Mouse (Mus musculus): ENCODE measurements around the gene Gnptab. TPM values are rescaled to one million over a fixed set of nuclear protein-coding genes. Genes with fewer than 3 reads are reported as not detected.

Gnptab gene
- total and polyA plus RNA-seq, 3 experiments, result 14.2 to 24.1 TPM; not detected in 1

GRCm38 (mm10) chr10:88340660-88341059, 38.3 kb upstream of the Gnptab start:
- H3K36me3 ChIP-seq (ENCODE audit: control insufficient read depth in 1 of 2, insufficient read depth in 2 of 2, low read length in 2 of 2), result no peaks in the 10 kb centered on the region
- 0 out of 4 replicates have a peak, but pooled peaks cover 0 to 2% of the 10 kb centered on the region in 2 experiments for H3K27me3 ChIP-seq (ENCODE audit: control insufficient read depth in 1 of 2, insufficient read depth in 2 of 2, low read length in 2 of 2)
- H3K4me3 ChIP-seq (ENCODE audit: control insufficient read depth in 1 of 2, insufficient read depth in 1 of 2, low read depth in 2 of 2, low read length in 2 of 2), result no peak overlapping the region
- no peaks in the 10 kb centered on the region for H3K79me2 ChIP-seq (ENCODE audit: control insufficient read depth, insufficient read depth, low read length, poor library complexity)
- no peak overlapping the region for H3K9ac ChIP-seq (ENCODE audit: control insufficient read depth, low read depth, low read length, poor library complexity, severe bottlenecking)
- no peaks in the 10 kb centered on the region for H3K9me3 ChIP-seq (replicated peaks; ENCODE audit: insufficient read depth, low read length)
- peaks cover 0 to 4% of the 10 kb centered on the region in 2 experiments; a peak in 1 of 4 replicates for H3K4me1 ChIP-seq (ENCODE audit: control insufficient read depth in 1 of 2, insufficient read depth in 2 of 2, low read length in 2 of 2)
- no peak for DNase-seq (ENCODE audit: low read depth, low spot score)
- H3K27ac ChIP-seq (ENCODE audit: control insufficient read depth, low read depth, low read length), result no peak overlapping the region
- TF ChIP-seq GATA1 (IDR thresholded peaks at IDR 0.05; ENCODE audit: low read depth, low read length) (no peak), TBP (IDR thresholded peaks at IDR 0.05; ENCODE audit: low read depth, low read length) (no peak), POLR2AphosphoS5 (IDR thresholded peaks at IDR 0.05; ENCODE audit: borderline replicate concordance, low read depth, low read length) (no peak)

- Histone ChIP-seq H3K9me3 (replicated peaks; ENCODE audit: insufficient read depth, low read length) (no peaks in the 10 kb centered on the region), H3K4me1 (ENCODE audit: control insufficient read depth in 1 of 2, insufficient read depth in 2 of 2, low read length in 2 of 2) (peaks cover 0 to 4% of the 10 kb centered on the region in 2 experiments; a peak in 1 of 4 replicates), H3K79me2 (ENCODE audit: control insufficient read depth, insufficient read depth, low read length, poor library complexity) (no peaks in the 10 kb centered on the region), H3K9ac (ENCODE audit: control insufficient read depth, low read depth, low read length, poor library complexity, severe bottlenecking) (no peak overlapping the region), H3K27me3 (ENCODE audit: control insufficient read depth in 1 of 2, insufficient read depth in 2 of 2, low read length in 2 of 2) (0 out of 4 replicates have a peak, but pooled peaks cover 0 to 2% of the 10 kb centered on the region in 2 experiments), H3K27ac (ENCODE audit: control insufficient read depth, low read depth, low read length) (no peak overlapping the region), H3K36me3 (ENCODE audit: control insufficient read depth in 1 of 2, insufficient read depth in 2 of 2, low read length in 2 of 2) (no peaks in the 10 kb centered on the region), H3K4me3 (ENCODE audit: control insufficient read depth in 1 of 2, insufficient read depth in 1 of 2, low read depth in 2 of 2, low read length in 2 of 2) (no peak overlapping the region)
- TF ChIP-seq NELFE (IDR thresholded peaks at IDR 0.05; ENCODE audit: low read depth, low read length), result no peak
- no peak for TF ChIP-seq SMC3 (IDR thresholded peaks at IDR 0.05; ENCODE audit: low read depth, low read length)
- TF ChIP-seq ZMIZ1 (IDR thresholded peaks at IDR 0.05; ENCODE audit: low read depth, low read length), result no peak
- TF ChIP-seq MXI1 (IDR thresholded peaks at IDR 0.05; ENCODE audit: low read depth, low read length), result no peak
- DNase-seq (ENCODE audit: low read depth, low spot score), result no peak
These were observed 37.6 kb upstream of the Gnptab start for GRCm38 (mm10) chr10:88341368-88341767.

DNA sequence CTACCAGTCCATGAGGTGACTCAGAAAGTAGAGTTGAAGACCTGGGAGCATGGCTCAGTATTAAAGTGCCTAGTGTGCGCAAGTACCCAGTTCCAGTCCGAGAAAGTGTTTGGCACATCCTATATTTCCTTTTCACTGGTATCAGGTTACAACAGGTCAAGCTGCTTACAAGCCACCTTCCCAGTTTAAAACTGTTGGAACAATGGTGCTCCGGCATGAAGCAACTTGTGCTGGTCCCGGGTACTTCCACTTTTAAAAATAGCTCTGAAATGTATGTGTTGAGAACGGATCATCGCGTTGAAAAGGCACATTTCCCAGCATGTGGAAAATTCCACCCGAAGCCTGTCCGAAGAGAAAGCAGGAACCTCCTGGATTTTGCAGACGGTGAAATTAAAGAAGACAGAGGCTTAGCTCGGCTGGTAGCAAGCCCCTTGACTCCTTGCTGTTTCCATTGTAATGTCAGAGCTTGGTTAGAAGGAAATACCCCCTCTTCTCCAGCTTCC, 33.0 kb upstream of the Gnptab start:
- 0 out of 4 replicates have a peak, but pooled peaks cover 0 to 2% of the 10 kb centered on the region in 2 experiments for H3K27me3 ChIP-seq (ENCODE audit: control insufficient read depth in 1 of 2, insufficient read depth in 2 of 2, low read length in 2 of 2)
- no peaks in the 10 kb centered on the region; a peak in 2 of 4 replicates for H3K36me3 ChIP-seq (ENCODE audit: control insufficient read depth in 1 of 2, insufficient read depth in 2 of 2, low read length in 2 of 2)
- no peak overlapping the region for H3K4me3 ChIP-seq (ENCODE audit: control insufficient read depth in 1 of 2, insufficient read depth in 1 of 2, low read depth in 2 of 2, low read length in 2 of 2)
- no peaks in the 10 kb centered on the region for H3K79me2 ChIP-seq (ENCODE audit: control insufficient read depth, insufficient read depth, low read length, poor library complexity)
- no peak overlapping the region for H3K27ac ChIP-seq (ENCODE audit: control insufficient read depth, low read depth, low read length)
- TF ChIP-seq MAZ (IDR thresholded peaks at IDR 0.05; ENCODE audit: low read depth, low read length) (no peak), RCOR1 (IDR thresholded peaks at IDR 0.05; ENCODE audit: low read depth, low read length) (no peak), TBP (IDR thresholded peaks at IDR 0.05; ENCODE audit: low read depth, low read length) (no peak), ELF1 (IDR thresholded peaks at IDR 0.05; ENCODE audit: low read depth, low read length) (no peak), ZMIZ1 (IDR thresholded peaks at IDR 0.05; ENCODE audit: low read depth, low read length) (no peak), MYC (IDR thresholded peaks at IDR 0.05; ENCODE audit: low read depth, low read length) (no peak), POLR2AphosphoS5 (IDR thresholded peaks at IDR 0.05; ENCODE audit: borderline replicate concordance, low read depth, low read length) (no peak), USF2 (IDR thresholded peaks at IDR 0.05; ENCODE audit: borderline replicate concordance in 1 of 2, insufficient read depth in 1 of 2, low read depth in 1 of 2, low read length in 2 of 2) (no peak), MAFK (IDR thresholded peaks at IDR 0.05; ENCODE audit: borderline replicate concordance, low read depth, low read length) (no peak)
- DNase-seq (ENCODE audit: low read depth, low spot score), result no peak
- H3K9ac ChIP-seq (ENCODE audit: control insufficient read depth, low read depth, low read length, poor library complexity, severe bottlenecking), result no peak overlapping the region
- H3K4me1 ChIP-seq (ENCODE audit: control insufficient read depth in 1 of 2, insufficient read depth in 2 of 2, low read length in 2 of 2), result 0 out of 4 replicates have a peak, but pooled peaks cover 0 to 3% of the 10 kb centered on the region in 2 experiments
- H3K9me3 ChIP-seq (replicated peaks; ENCODE audit: insufficient read depth, low read length), result no peaks in the 10 kb centered on the region
